Mouse (Mus musculus): Measurements from ENCODE around the gene Cmklr1. TPM values are rescaled to one million over a fixed set of nuclear protein-coding genes. Genes with fewer than 3 reads are reported as not detected.

Gene Cmklr1
- total and polyA plus RNA-seq, 2 experiments from 2014 or later, result 1.1 to 2.7 TPM

DNA sequence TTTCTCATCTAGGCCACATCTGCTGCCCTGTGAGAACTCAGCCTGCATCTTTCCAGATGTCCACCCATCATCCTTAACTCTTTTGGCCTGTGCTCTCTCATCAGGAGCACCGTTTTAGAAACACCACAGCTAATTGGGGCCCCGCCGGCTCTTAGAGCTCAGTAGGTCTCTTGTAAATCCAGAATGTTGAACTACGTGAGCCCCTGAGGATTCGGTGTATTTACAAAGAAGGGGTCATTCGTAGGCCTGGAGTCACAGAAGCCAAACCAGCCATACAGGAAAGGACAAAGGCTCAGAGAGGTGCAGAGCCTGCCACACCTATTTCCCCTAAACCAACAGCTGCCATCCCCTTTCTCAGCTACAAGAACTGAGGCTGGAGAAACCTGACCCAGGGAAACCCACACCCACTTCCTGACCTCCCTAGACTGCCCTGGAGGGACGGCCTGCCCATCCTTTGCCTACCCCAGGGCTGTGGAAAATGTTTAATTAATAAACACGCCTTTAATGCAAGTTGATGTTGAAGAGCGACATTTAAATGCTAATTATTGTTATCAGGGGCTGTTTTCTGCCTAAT, 53.4 kb downstream of the Cmklr1 start:
- DNase-seq (ENCODE audit: low spot score) (no peak), ATAC-seq (ENCODE audit: low FRiP score) (no peak)
- Histone ChIP-seq H3K9ac (replicated peaks; ENCODE audit: low read length, poor library complexity, severe bottlenecking) (no peak overlapping the region), H3K27ac (ENCODE audit: low read depth, low read length) (no peak overlapping the region), H3K4me3 (ENCODE audit: low read depth, low read length) (no peak overlapping the region), H3K9me3 (ENCODE audit: low read length) (no peaks in the 10 kb centered on the region), H3K36me3 (ENCODE audit: insufficient read depth, low read length) (no peaks in the 10 kb centered on the region), H3K27me3 (ENCODE audit: insufficient read depth, low read length) (no peaks in the 10 kb centered on the region), H3K4me2 (ENCODE audit: low read depth, low read length, poor library complexity, severe bottlenecking) (no peak overlapping the region), H3K4me1 (ENCODE audit: insufficient read depth, low read length) (peaks cover 15% of the 10 kb centered on the region)
- WGBS, result 73% methylated on average over 9 of the region's 9 CpGs
- no peak for TF ChIP-seq CTCF (IDR thresholded peaks at IDR 0.05)

DNA sequence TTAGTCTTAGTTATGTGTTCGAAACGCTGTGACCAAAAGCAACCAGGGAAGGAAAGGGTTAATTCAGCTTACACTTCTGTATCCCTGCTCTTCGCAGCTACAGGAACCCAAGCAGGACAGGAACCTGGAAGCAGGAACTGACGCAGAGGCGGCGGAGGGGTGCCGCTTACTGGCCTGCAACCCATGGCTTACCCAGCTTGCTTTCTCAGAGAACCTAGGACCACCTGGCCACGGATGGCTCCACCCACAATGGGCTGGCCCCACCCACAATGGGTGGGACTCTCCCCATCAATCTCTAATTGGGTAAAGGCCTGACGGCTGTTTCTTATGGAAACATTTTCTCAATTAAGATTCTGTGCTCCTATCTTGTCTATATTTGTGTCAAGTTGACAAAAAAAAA, 54.0 kb downstream of the Cmklr1 start:
- no peak overlapping the region for H3K9ac ChIP-seq (replicated peaks; ENCODE audit: low read length, poor library complexity, severe bottlenecking)
- WGBS, result 84% methylated on average over 9 of the region's 9 CpGs
- DNase-seq (ENCODE audit: low spot score) (no peak), ATAC-seq (ENCODE audit: low FRiP score) (no peak)
- no peaks in the 10 kb centered on the region for H3K36me3 ChIP-seq (ENCODE audit: insufficient read depth, low read length)
- no peak overlapping the region for H3K4me3 ChIP-seq (ENCODE audit: low read depth, low read length)
- H3K9me3 ChIP-seq (ENCODE audit: low read length), result no peaks in the 10 kb centered on the region
- no peak for TF ChIP-seq CTCF (IDR thresholded peaks at IDR 0.05)
- no peak overlapping the region for H3K27ac ChIP-seq (ENCODE audit: low read depth, low read length)
- no peak overlapping the region for H3K4me2 ChIP-seq (ENCODE audit: low read depth, low read length, poor library complexity, severe bottlenecking)
- H3K4me1 ChIP-seq (ENCODE audit: insufficient read depth, low read length), result peaks cover 19% of the 10 kb centered on the region
- no peaks in the 10 kb centered on the region for H3K27me3 ChIP-seq (ENCODE audit: insufficient read depth, low read length)

DNA sequence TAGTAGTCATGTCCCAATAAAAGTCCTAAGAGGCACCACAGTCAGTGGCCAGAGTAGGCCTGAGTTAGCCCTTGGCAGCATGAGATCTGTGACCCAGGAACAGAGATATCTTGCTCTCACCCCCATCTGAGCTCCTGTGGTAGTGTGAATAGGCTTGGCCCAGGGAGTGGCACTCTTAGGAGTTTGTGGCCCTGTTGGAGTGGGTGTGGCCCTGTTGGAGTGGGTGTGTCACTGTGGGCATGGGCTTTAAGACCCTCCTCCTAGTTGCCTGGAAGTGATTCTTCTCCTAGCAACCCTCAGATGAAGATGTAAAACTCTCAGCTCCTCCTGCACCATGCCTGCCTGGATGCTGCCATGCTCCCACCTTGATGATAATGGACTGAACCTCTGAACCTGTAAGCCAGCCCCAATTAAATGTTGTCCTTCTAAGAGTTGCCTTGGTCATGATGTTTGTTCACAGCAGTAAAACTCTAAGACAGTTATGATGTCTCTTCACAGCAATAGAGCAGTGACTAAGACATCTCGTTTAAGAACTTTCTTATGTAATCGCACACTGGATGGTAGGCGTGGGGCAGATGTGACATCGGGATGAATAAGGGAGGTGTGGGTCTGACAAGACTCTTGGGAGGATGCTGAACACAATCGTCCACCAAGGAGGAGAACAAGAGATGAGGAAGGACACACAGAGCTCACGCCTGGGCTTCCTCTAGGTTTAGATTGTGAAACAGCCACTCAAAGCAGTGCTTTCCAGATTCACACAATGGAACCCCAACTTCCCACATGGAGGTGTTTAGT, 56.1 kb downstream of the Cmklr1 start:
- H3K4me2 ChIP-seq (ENCODE audit: low read depth, low read length, poor library complexity, severe bottlenecking), result no peak overlapping the region
- H3K9ac ChIP-seq (replicated peaks; ENCODE audit: low read length, poor library complexity, severe bottlenecking), result no peak overlapping the region
- ATAC-seq (ENCODE audit: low FRiP score) (no peak), DNase-seq (ENCODE audit: low spot score) (no peak)
- H3K4me3 ChIP-seq (ENCODE audit: low read depth, low read length), result no peak overlapping the region
- no peaks in the 10 kb centered on the region for H3K27me3 ChIP-seq (ENCODE audit: insufficient read depth, low read length)
- no peaks in the 10 kb centered on the region for H3K9me3 ChIP-seq (ENCODE audit: low read length)
- no peaks in the 10 kb centered on the region for H3K36me3 ChIP-seq (ENCODE audit: insufficient read depth, low read length)
- peaks cover 23% of the 10 kb centered on the region for H3K4me1 ChIP-seq (ENCODE audit: insufficient read depth, low read length)
- WGBS, result 84% methylated on average over 6 of the region's 6 CpGs
- no peak for TF ChIP-seq CTCF (IDR thresholded peaks at IDR 0.05)
- peak overlapping the region; percentile 52 for H3K27ac ChIP-seq (ENCODE audit: low read depth, low read length)

DNA sequence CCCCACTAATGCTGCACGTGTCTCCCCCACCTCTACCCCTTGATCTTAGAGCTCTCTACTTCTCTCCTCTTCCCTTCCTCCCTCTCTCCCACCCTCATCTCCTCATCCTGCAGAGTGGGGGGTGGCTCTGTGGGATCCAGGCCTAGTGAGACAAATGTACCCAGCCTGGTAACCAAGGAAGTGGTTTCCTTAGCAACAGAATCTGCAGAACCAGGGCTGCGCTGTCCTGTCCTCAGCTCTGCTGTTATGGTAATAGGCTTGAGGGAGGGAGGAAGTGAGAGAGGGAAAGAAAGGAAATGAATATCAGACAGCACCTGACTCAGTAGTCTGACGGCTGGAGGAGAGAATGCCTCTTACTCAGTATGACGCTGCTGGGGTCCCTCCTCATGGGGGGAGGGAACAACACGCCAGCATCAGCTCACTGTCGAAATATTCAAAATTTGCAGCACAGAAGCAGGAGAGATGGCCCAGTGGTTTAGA, 58.4 kb downstream of the Cmklr1 start:
- ATAC-seq (ENCODE audit: low FRiP score), result peak; percentile 91
- peak; percentile 91 for DNase-seq (ENCODE audit: low spot score)
- no peak overlapping the region for H3K4me3 ChIP-seq (ENCODE audit: low read depth, low read length)
- H3K9ac ChIP-seq (replicated peaks; ENCODE audit: low read length, poor library complexity, severe bottlenecking), result no peak overlapping the region
- TF ChIP-seq CTCF (IDR thresholded peaks at IDR 0.05), result no peak
- H3K4me1 ChIP-seq (ENCODE audit: insufficient read depth, low read length), result peaks cover 23% of the 10 kb centered on the region
- no peaks in the 10 kb centered on the region for H3K9me3 ChIP-seq (ENCODE audit: low read length)
- peak overlapping the region; percentile 85 for H3K27ac ChIP-seq (ENCODE audit: low read depth, low read length)
- no peaks in the 10 kb centered on the region for H3K27me3 ChIP-seq (ENCODE audit: insufficient read depth, low read length)
- peaks cover 4% of the 10 kb centered on the region; the same call in 1 of the 2 replicates for H3K36me3 ChIP-seq (ENCODE audit: insufficient read depth, low read length)
- 0% methylated on average over 6 of the region's 6 CpGs for WGBS
- no peak overlapping the region for H3K4me2 ChIP-seq (ENCODE audit: low read depth, low read length, poor library complexity, severe bottlenecking)

DNA sequence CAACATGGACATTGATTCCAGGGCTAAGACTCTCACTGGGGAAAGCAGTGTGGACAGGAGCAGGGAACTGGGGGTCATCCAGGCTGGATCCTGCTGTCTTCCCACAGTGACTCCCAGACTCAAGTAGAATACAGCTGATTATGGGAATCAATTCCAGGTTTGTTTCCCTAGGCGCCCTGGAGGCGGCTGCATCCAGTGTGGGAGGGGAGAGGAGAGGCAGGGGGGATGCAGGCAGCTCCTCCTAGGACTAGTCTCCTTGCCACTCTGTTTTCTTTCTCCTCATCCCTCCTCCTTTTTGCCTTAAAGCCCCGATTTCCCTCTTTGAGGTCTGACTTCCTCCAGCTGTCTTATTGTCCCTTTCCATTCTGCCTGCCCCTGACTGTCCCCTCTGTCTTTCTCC, 59.1 kb downstream of the Cmklr1 start:
- ATAC-seq (ENCODE audit: low FRiP score) (peak; percentile 11; the same call in 1 of the 2 replicates), DNase-seq (ENCODE audit: low spot score) (no peak)
- Histone ChIP-seq H3K9ac (replicated peaks; ENCODE audit: low read length, poor library complexity, severe bottlenecking) (no peak overlapping the region), H3K4me2 (ENCODE audit: low read depth, low read length, poor library complexity, severe bottlenecking) (no peak overlapping the region), H3K36me3 (ENCODE audit: insufficient read depth, low read length) (peaks cover 4% of the 10 kb centered on the region; the same call in 1 of the 2 replicates), H3K9me3 (ENCODE audit: low read length) (no peaks in the 10 kb centered on the region), H3K4me1 (ENCODE audit: insufficient read depth, low read length) (peaks cover 23% of the 10 kb centered on the region), H3K27ac (ENCODE audit: low read depth, low read length) (peak overlapping the region; percentile 85), H3K4me3 (ENCODE audit: low read depth, low read length) (no peak overlapping the region), H3K27me3 (ENCODE audit: insufficient read depth, low read length) (no peaks in the 10 kb centered on the region)
- 0% methylated on average over 2 of the region's 3 CpGs for WGBS
- TF ChIP-seq CTCF (IDR thresholded peaks at IDR 0.05), result no peak

DNA sequence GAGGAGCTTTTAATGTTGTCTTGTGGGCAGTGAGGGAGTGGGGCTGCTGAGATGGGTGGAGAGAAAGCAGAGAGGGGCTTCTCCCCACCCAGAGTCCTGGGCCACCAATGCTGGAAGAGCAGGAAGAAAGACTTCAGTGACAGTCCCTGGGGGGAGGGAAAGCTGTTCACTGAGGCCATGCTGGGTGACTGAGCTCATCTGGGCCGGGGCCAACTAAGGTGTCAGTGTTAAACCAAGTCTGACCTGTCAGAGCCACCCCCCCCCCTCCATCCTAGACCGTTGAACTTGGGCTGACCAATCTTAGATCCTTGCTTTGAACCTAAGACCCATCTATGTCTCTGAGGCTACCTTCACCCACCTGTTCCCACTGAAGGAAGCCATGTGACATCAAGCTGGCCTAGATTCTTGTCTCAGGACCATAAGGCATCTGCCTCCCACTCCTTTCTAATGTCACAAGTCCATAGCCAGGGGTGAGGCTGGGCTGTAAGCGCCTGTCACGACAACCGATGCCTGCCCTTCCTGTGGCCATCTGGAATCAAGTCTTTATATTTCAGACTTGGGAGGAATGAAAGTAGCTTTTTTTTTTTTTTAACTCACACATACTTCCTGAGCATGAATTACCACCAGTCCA, 60.1 kb downstream of the Cmklr1 start:
- H3K9me3 ChIP-seq (ENCODE audit: low read length), result no peaks in the 10 kb centered on the region
- H3K27me3 ChIP-seq (ENCODE audit: insufficient read depth, low read length), result no peaks in the 10 kb centered on the region
- 76% methylated on average over 5 of the region's 5 CpGs for WGBS
- H3K4me3 ChIP-seq (ENCODE audit: low read depth, low read length), result no peak overlapping the region
- no peak overlapping the region for H3K4me2 ChIP-seq (ENCODE audit: low read depth, low read length, poor library complexity, severe bottlenecking)
- H3K27ac ChIP-seq (ENCODE audit: low read depth, low read length), result no peak overlapping the region
- no peak overlapping the region for H3K9ac ChIP-seq (replicated peaks; ENCODE audit: low read length, poor library complexity, severe bottlenecking)
- H3K4me1 ChIP-seq (ENCODE audit: insufficient read depth, low read length), result peaks cover 23% of the 10 kb centered on the region
- H3K36me3 ChIP-seq (ENCODE audit: insufficient read depth, low read length), result peaks cover 4% of the 10 kb centered on the region; the same call in 1 of the 2 replicates
- ATAC-seq (ENCODE audit: low FRiP score) (no peak), DNase-seq (ENCODE audit: low spot score) (no peak)
- no peak for TF ChIP-seq CTCF (IDR thresholded peaks at IDR 0.05)
